Mouse (Mus musculus) forebrain, embryonic 11.5 days (tissue): ENCODE measurements around the gene Olfr1317. TPM values are rescaled to one million over a fixed set of nuclear protein-coding genes. Genes with fewer than 3 reads are reported as not detected.

ENCODE experiments used
- ATAC-seq: fragments of 200-750 bp; cut with Nextera tagmentation; replicated peaks from 2 replicates; pipeline ENCODE4 v1.8.0; 2017; ENCODE audit warnings: moderate TSS enrichment; ENCODE audit not compliant: low FRiP score
- DNase-seq: peaks from one replicate; pipeline ENCODE4 v3.0.0-alpha.2; 2017; ENCODE audit warnings: low spot score
- H3K27ac ChIP-seq: fragments of 300-500 bp; sonication (generic); 2 replicates; pipeline ENCODE4 v1.5.1; 2014; ENCODE audit warnings: low read depth, low read length
- H3K27me3 ChIP-seq: fragments of 300-500 bp; sonication (generic); 2 replicates; pipeline ENCODE4 v1.6.1; 2014; ENCODE audit warnings: mild to moderate bottlenecking, low read length, mixed read lengths; ENCODE audit not compliant: control insufficient read depth, insufficient read depth
- H3K36me3 ChIP-seq: fragments of 300-500 bp; sonication (generic); 2 replicates; pipeline ENCODE4 v1.6.1; 2014; ENCODE audit warnings: mild to moderate bottlenecking, low read length, moderate library complexity, mixed read lengths; ENCODE audit not compliant: control insufficient read depth, insufficient read depth
- H3K4me1 ChIP-seq: fragments of 300-500 bp; sonication (generic); replicated peaks from 2 replicates; pipeline ENCODE4 v1.6.1; 2014; ENCODE audit warnings: low read length, mixed read lengths; ENCODE audit not compliant: control insufficient read depth, insufficient read depth
- H3K4me2 ChIP-seq: fragments of 300-500 bp; sonication (generic); 2 replicates; pipeline ENCODE4 v1.6.1; 2014; ENCODE audit warnings: low read depth, mild to moderate bottlenecking, low read length, moderate library complexity, mixed read lengths; ENCODE audit not compliant: severe bottlenecking
- H3K4me3 ChIP-seq: fragments of 300-500 bp; sonication (generic); 2 replicates; pipeline ENCODE4 v1.5.1; 2014; ENCODE audit warnings: low read depth, low read length
- H3K9ac ChIP-seq: fragments of 300-500 bp; sonication (generic); 2 replicates; pipeline ENCODE4 v1.6.1; 2014; ENCODE audit warnings: low read length
- H3K9me3 ChIP-seq: fragments of 300-500 bp; sonication (generic); 2 replicates; pipeline ENCODE4 v1.6.1; 2016; ENCODE audit warnings: low read length, mixed read lengths; ENCODE audit not compliant: control insufficient read depth
- WGBS: fragments of 180-500 bp; shearing (Covaris S2); extraction: QIAGEN DNeasy Blood & Tissue Kit; methylation state at CpG from one replicate; pipeline ENCODE4 v1.1.7; 2014; 5-methylcytosine and 5-hydroxymethylcytosine counted together
- polyA plus RNA-seq: library from polyadenylated mRNA; unstranded; fragments of >200 nt; fragmentation: Nextera tagmentation; extraction: Ambion mirVana; gene quantifications from 2 replicates; pipeline ENCODE4 v1.2.1, GENCODE M21; 2014

Olfr1317 gene
- polyA plus RNA-seq = not detected in 2 replicates

- Histone ChIP-seq H3K9ac (no peak within 1 kb of the TSS), H3K4me3 (no peak within 1 kb of the TSS), H3K4me2 (no peak within 1 kb of the TSS), H3K36me3 (no peaks in the 10 kb centered on the region), H3K4me1 (no peaks in the 10 kb centered on the region), H3K27me3 (no peaks in the 10 kb centered on the region), H3K27ac (no peak within 1 kb of the TSS), H3K9me3 (no peaks in the 10 kb centered on the region)
- 67% methylated on average over 2 of the region's 2 CpGs for WGBS
- ATAC-seq (no peak), DNase-seq (no peak)
Measured at GRCm38 (mm10) chr2:112140029-112140428, at the start of gene Olfr1317. Gene Olfr1317 (plus strand): TSS chr2:112140329.

GRCm38 (mm10) chr2:112096681-112097080 is 43.4 kb upstream of the Olfr1317 start, which contains the start of gene Olfr1314:
Gene Olfr1314 (minus strand): TSS chr2:112096781.
- H3K4me2 ChIP-seq = no peak within 1 kb of the TSS
- no peak for DNase-seq
- H3K9ac ChIP-seq = no peak within 1 kb of the TSS
- ATAC-seq = no peak
- no peaks in the 10 kb centered on the region for H3K4me1 ChIP-seq
- H3K9me3 ChIP-seq = no peaks in the 10 kb centered on the region
- no peaks in the 10 kb centered on the region for H3K36me3 ChIP-seq
- H3K27ac ChIP-seq = no peak within 1 kb of the TSS
- H3K4me3 ChIP-seq = no peak within 1 kb of the TSS
- no peaks in the 10 kb centered on the region for H3K27me3 ChIP-seq

- 81% methylated on average over 1 of the region's 1 CpGs for WGBS
- no peaks in the 10 kb centered on the region for H3K27me3 ChIP-seq
- H3K4me1 ChIP-seq = no peaks in the 10 kb centered on the region
- no peak within 1 kb of the TSS for H3K4me2 ChIP-seq
- no peak within 1 kb of the TSS for H3K9ac ChIP-seq
- no peak within 1 kb of the TSS for H3K4me3 ChIP-seq
- H3K36me3 ChIP-seq = no peaks in the 10 kb centered on the region
- no peaks in the 10 kb centered on the region for H3K9me3 ChIP-seq
- DNase-seq (no peak), ATAC-seq (no peak)
- H3K27ac ChIP-seq = no peak within 1 kb of the TSS
Measured at GRCm38 (mm10) chr2:112115340-112115739, 24.8 kb upstream of the Olfr1317 start, which contains the start of gene Olfr1315-ps1. Gene Olfr1315-ps1 (minus strand): TSS chr2:112115440.

- WGBS = 94% methylated on average over 2 of the region's 2 CpGs
Measured at GRCm38 (mm10) chr2:112134877-112135276, 5.3 kb upstream of the Olfr1317 start, which contains the start of gene Olfr1316. Gene Olfr1316 (minus strand): TSS chr2:112134977.

GRCm38 (mm10) chr2:112153898-112154297 is 13.8 kb downstream of the Olfr1317 start, which contains the start of gene Olfr1318:
Gene Olfr1318 (plus strand): TSS chr2:112154198.
- Histone ChIP-seq H3K9me3 (no peaks in the 10 kb centered on the region), H3K4me2 (no peak within 1 kb of the TSS), H3K4me1 (no peaks in the 10 kb centered on the region), H3K9ac (no peak within 1 kb of the TSS), H3K4me3 (no peak within 1 kb of the TSS), H3K27me3 (no peaks in the 10 kb centered on the region), H3K27ac (no peak within 1 kb of the TSS), H3K36me3 (no peaks in the 10 kb centered on the region)
- ATAC-seq (no peak), DNase-seq (no peak)

More at GRCm38 (mm10) chr2:112134877-112135276, 5.3 kb upstream of the Olfr1317 start, which contains the start of gene Olfr1316:
- no peak within 1 kb of the TSS for H3K4me3 ChIP-seq
- ATAC-seq = no peak
- H3K4me1 ChIP-seq = no peaks in the 10 kb centered on the region
- no peak within 1 kb of the TSS for H3K4me2 ChIP-seq
- no peak for DNase-seq
- no peaks in the 10 kb centered on the region for H3K27me3 ChIP-seq
- no peak within 1 kb of the TSS for H3K27ac ChIP-seq
- H3K9me3 ChIP-seq = no peaks in the 10 kb centered on the region
- H3K36me3 ChIP-seq = no peaks in the 10 kb centered on the region
- H3K9ac ChIP-seq = no peak within 1 kb of the TSS

Other genes starting within 250 kb of the Olfr1317 start
- gene Olfr1306, start 224.1 kb upstream of the Olfr1317 start, polyA plus RNA-seq = not detected in 2 replicates
- gene Olfr1307, start 190.9 kb upstream of the Olfr1317 start, polyA plus RNA-seq = 0.01 TPM in 2 replicates
- not detected in 2 replicates for gene Olfr1308, start 175.4 kb upstream of the Olfr1317 start, polyA plus RNA-seq
- not detected in 2 replicates for gene Olfr1309, start 150.0 kb upstream of the Olfr1317 start, polyA plus RNA-seq
- not detected in 2 replicates for gene Olfr1310, start 127.6 kb upstream of the Olfr1317 start, polyA plus RNA-seq
- gene Olfr1311, start 115.9 kb upstream of the Olfr1317 start, polyA plus RNA-seq = not detected in 2 replicates
- gene Olfr1312, start 90.1 kb upstream of the Olfr1317 start, polyA plus RNA-seq = not detected in 2 replicates
- not detected in 2 replicates for gene Olfr1313, start 62.5 kb upstream of the Olfr1317 start, polyA plus RNA-seq
- gene Olfr1314, start 43.5 kb upstream of the Olfr1317 start, polyA plus RNA-seq = not detected in 2 replicates
- gene Olfr1315-ps1, start 24.9 kb upstream of the Olfr1317 start, polyA plus RNA-seq = not detected in 2 replicates
- gene Olfr1316, start 5.4 kb upstream of the Olfr1317 start, polyA plus RNA-seq = not detected in 2 replicates
- gene Olfr1318, start 13.9 kb downstream of the Olfr1317 start, polyA plus RNA-seq = 0.08 TPM in 1 of 2 replicates, not detected in the other
- 12.9 and 14.2 TPM in 2 replicates for gene Lpcat4, start 99.1 kb downstream of the Olfr1317 start, polyA plus RNA-seq
- 0.05 TPM in 1 of 2 replicates, not detected in the other for gene Nutm1, start 119.0 kb downstream of the Olfr1317 start, polyA plus RNA-seq
- gene Nop10, start 121.6 kb downstream of the Olfr1317 start, polyA plus RNA-seq = 157 and 176 TPM in 2 replicates
- 16.0 and 16.2 TPM in 2 replicates for gene Slc12a6, start 125.5 kb downstream of the Olfr1317 start, polyA plus RNA-seq
- gene Gm21985, start 126.0 kb downstream of the Olfr1317 start, polyA plus RNA-seq = 0.09 TPM in 1 of 2 replicates, not detected in the other
- 99.7 and 111 TPM in 2 replicates for gene Emc4, start 227.7 kb downstream of the Olfr1317 start, polyA plus RNA-seq
- gene Katnbl1, start 238.9 kb downstream of the Olfr1317 start, polyA plus RNA-seq = 49.8 and 53.6 TPM in 2 replicates